Mouse (Mus musculus) lung, postnatal 0 days (tissue): Measurements from ENCODE around the gene Krtdap.

Experiments
- CTCF ChIP-seq: IDR thresholded peaks from 2 replicates; pipeline ENCODE4 v1.5.1; 2016; ENCODE audit warnings: antibody characterized with exemption, mild to moderate bottlenecking
- EP300 ChIP-seq: IDR thresholded peaks from 2 replicates; pipeline ENCODE4 v1.6.1; 2016; ENCODE audit warnings: antibody characterized with exemption, mild to moderate bottlenecking, control low read depth

DNA sequence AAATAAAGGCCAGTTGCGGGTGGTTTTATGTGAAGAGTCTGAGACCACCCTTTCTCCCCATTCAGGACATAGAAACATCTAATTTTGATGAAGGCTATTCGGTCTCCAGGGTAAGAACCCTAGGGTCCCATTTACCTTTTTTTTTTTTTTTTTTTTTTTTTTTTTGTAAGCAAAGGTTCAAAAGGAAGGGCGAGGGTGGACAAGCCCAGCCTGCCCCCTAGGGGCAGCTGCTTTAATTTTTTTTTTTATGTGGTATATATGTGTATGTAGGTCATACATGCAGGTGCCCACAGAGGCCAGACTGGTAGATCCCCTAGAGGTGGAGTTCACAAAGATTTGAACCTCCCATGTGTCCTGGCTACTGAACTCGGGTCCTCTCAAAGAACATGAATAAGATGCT is 21.3 kb upstream of the Krtdap start:
- TF ChIP-seq CTCF: no peak; the same call in 1 of the 2 replicates
- no peak for TF ChIP-seq EP300
